Mouse (Mus musculus) embryonic facial prominence, embryonic 14.5 days (tissue): Measurements from ENCODE around the gene Tstd1. TPM values are rescaled to one million over a fixed set of nuclear protein-coding genes. Genes with fewer than 3 reads are reported as not detected.

Experiments used
- ATAC-seq: fragments of 200-750 bp; cut with Nextera tagmentation; 2 replicates; pipeline ENCODE4 v1.8.0; 2017; ENCODE audit warnings: low read depth, moderate number of reproducible peaks, moderate TSS enrichment
- DNase-seq: peaks from one replicate; pipeline ENCODE4 v3.0.0-alpha.2; 2015; ENCODE audit warnings: low spot score
- H3K27ac ChIP-seq: fragments of 300-500 bp; sonication (generic); replicated peaks from 2 replicates; pipeline ENCODE4 v1.5.1; 2014; ENCODE audit warnings: low read depth, mild to moderate bottlenecking, low read length, moderate library complexity
- H3K27me3 ChIP-seq: fragments of 300-500 bp; sonication (generic); replicated peaks from 2 replicates; pipeline ENCODE4 v1.6.1; 2014; ENCODE audit warnings: low read length; ENCODE audit not compliant: control insufficient read depth, insufficient read depth
- H3K36me3 ChIP-seq: fragments of 300-500 bp; sonication (generic); 2 replicates; pipeline ENCODE4 v1.6.1; 2014; ENCODE audit warnings: low read length, mixed read lengths; ENCODE audit not compliant: control insufficient read depth, insufficient read depth
- H3K4me1 ChIP-seq: fragments of 300-500 bp; sonication (generic); 2 replicates; pipeline ENCODE4 v1.6.1; 2014; ENCODE audit warnings: antibody characterized with exemption, low read length; ENCODE audit not compliant: control insufficient read depth, insufficient read depth
- H3K4me2 ChIP-seq: fragments of 300-500 bp; sonication (generic); 2 replicates; pipeline ENCODE4 v1.6.1; 2014; ENCODE audit warnings: low read depth, mild to moderate bottlenecking, low read length, moderate library complexity, mixed read lengths
- H3K4me3 ChIP-seq: fragments of 300-500 bp; sonication (generic); 2 replicates; pipeline ENCODE4 v1.5.1; 2014; ENCODE audit warnings: low read depth, mild to moderate bottlenecking, low read length
- H3K9ac ChIP-seq: fragments of 300-500 bp; sonication (generic); 2 replicates; pipeline ENCODE4 v1.6.1; 2014; ENCODE audit warnings: low read depth, mild to moderate bottlenecking, low read length, moderate library complexity, mixed read lengths
- H3K9me3 ChIP-seq: fragments of 300-500 bp; sonication (generic); 2 replicates; pipeline ENCODE4 v1.6.1; 2016; ENCODE audit warnings: low read length; ENCODE audit not compliant: control insufficient read depth
- WGBS: fragments of 180-500 bp; shearing (Covaris S2); extraction: QIAGEN DNeasy Blood & Tissue Kit; methylation state at CpG from one replicate; pipeline ENCODE4 v1.1.7; 2014; 5-methylcytosine and 5-hydroxymethylcytosine counted together
- polyA plus RNA-seq: library from polyadenylated mRNA; unstranded; fragments of >200 nt; fragmentation: Nextera tagmentation; extraction: Ambion mirVana; gene quantifications from 2 replicates; pipeline ENCODE4 v1.2.1, GENCODE M21; 2014

Tstd1 gene
- polyA plus RNA-seq, 1 experiment from 2014 or later = 2.0 TPM

DNA sequence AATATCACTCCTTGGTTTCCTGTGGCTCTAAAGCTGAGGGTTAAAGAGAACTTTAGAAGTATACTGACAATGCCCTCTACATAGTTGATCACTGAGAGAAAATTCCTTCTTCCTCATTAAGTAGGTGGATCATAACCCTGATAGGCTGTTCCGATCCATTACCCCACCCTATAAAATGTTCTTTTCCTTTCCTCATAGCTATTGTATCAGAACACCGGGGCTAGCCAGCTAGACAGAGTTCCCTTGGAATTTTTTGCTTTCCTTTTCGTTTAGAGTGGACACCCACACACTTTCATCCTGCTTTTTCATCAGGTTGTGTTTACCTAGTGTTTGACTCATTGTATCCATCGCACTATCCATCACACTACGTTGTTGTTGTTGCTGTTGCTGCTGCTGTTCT is 6.0 kb downstream of the Tstd1 start:
- Histone ChIP-seq H3K4me1 (no peaks in the 10 kb centered on the region), H3K9me3 (peaks cover 5% of the 10 kb centered on the region; the same call in 1 of the 2 replicates), H3K36me3 (peaks cover 11% of the 10 kb centered on the region), H3K4me2 (no peak overlapping the region), H3K27me3 (no peaks in the 10 kb centered on the region), H3K4me3 (no peak overlapping the region), H3K27ac (no peak overlapping the region), H3K9ac (no peak overlapping the region)
- ATAC-seq (no peak), DNase-seq (no peak)
- WGBS = 78% methylated on average over 5 of the region's 5 CpGs

DNA sequence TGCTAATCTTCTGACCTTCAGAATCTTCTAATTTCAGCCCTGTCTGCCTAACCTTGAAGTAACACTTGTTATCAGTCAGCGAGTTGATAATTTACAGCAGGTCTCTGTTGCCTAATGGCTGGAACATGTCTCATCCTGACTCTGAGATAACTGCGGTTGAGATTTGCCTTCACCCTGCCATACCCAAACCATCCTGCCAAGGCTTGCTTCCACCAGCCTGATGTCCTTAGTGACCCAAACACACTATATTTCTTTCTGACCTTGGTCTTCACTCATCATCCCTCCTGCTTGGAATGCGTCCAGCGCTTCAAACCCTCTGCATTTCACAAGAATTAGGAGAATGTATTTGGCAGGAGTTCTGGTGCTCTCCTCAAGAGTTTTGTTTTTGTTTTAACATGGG is 6.5 kb downstream of the Tstd1 start:
- no peaks in the 10 kb centered on the region for H3K27me3 ChIP-seq
- H3K36me3 ChIP-seq = peaks cover 6% of the 10 kb centered on the region
- 84% methylated on average over 4 of the region's 4 CpGs for WGBS
- H3K27ac ChIP-seq = no peak overlapping the region
- DNase-seq (no peak), ATAC-seq (no peak)
- H3K9ac ChIP-seq = no peak overlapping the region
- H3K4me1 ChIP-seq = no peaks in the 10 kb centered on the region
- H3K9me3 ChIP-seq = peaks cover 5% of the 10 kb centered on the region; the same call in 1 of the 2 replicates
- no peak overlapping the region for H3K4me3 ChIP-seq
- no peak overlapping the region for H3K4me2 ChIP-seq

DNA sequence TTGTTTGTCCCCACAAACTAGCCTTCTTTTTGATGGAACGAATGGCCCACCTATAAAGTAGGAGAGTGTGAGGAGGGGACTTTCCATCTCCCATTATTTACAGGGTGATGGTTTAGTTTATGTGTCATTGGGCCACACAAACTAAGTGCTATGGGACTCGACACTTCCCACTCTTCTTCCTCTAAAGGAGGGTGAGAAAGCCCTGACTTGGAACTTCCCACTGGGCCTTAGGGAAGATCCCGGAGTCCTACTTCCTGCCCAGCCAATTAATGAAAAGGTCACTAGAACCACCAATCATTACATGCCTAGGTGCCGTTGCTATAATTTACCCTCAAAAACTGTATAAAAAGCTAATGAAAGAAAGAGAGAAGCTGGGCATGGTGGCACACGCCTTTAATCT is 13.5 kb downstream of the Tstd1 start:
- no peak overlapping the region for H3K9ac ChIP-seq
- H3K27ac ChIP-seq = no peak overlapping the region
- H3K4me3 ChIP-seq = no peak overlapping the region
- no peaks in the 10 kb centered on the region for H3K36me3 ChIP-seq
- 81% methylated on average over 5 of the region's 5 CpGs for WGBS
- peaks cover 10% of the 10 kb centered on the region; the same call in 1 of the 2 replicates for H3K27me3 ChIP-seq
- no peaks in the 10 kb centered on the region for H3K4me1 ChIP-seq
- H3K9me3 ChIP-seq = peaks cover 5% of the 10 kb centered on the region; the same call in 1 of the 2 replicates
- H3K4me2 ChIP-seq = no peak overlapping the region
- DNase-seq (no peak), ATAC-seq (no peak)

DNA sequence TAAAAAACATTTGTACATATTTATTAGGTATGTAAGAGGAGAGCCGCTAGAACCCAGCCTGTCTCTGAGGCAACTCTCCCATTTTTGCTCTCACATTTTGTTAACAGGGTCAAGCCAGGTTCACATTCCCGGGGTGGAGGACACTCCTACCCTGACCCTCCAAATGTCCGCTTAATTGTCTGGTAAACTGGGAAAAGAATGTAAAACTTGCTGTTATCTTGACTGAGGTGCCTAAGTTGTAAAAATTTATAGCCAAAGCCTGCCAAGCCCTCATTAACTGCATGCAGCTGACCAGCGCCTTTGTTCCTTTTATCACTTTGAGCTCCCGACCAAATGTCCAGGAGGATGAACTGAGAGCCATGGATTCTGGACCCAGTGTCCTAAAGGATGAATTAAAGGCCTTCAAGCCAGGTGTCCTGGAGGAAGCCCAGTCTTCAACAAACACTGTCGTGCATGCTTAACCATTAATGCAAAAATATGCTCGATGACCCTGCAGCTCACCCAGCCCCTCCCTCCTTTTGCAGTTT is 16.7 kb downstream of the Tstd1 start:
- Histone ChIP-seq H3K9ac (no peak overlapping the region), H3K4me1 (peaks cover 12% of the 10 kb centered on the region; the same call in 1 of the 2 replicates), H3K36me3 (no peaks in the 10 kb centered on the region), H3K4me2 (no peak overlapping the region), H3K4me3 (no peak overlapping the region), H3K27ac (no peak overlapping the region), H3K9me3 (no peaks in the 10 kb centered on the region), H3K27me3 (peaks cover 35% of the 10 kb centered on the region)
- WGBS = 67% methylated on average over 7 of the region's 7 CpGs
- no peak for ATAC-seq
- DNase-seq = no peak

DNA sequence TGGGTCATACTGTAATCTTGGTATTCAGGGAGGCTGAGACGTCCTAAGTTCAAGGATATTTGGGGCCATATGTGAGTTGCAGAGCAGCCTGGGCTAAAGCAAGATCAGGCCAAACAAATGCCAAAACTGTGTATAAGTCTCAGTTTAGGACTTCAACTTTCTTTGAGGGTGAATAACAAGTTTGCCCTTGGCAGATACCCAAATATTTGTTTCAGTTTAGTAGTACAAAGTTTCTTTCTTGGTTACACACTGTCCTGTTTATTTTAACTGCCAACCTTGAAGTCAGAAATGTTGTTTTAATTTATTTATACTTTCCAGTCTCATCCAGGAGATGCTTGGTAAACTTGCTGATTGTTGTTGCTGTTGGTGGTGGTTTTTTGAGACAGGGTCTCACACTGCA is 17.3 kb downstream of the Tstd1 start:
- WGBS = 60% methylated on average over 1 of the region's 1 CpGs
- Histone ChIP-seq H3K4me1 (peaks cover 15% of the 10 kb centered on the region; the same call in 1 of the 2 replicates), H3K27me3 (peaks cover 35% of the 10 kb centered on the region), H3K36me3 (no peaks in the 10 kb centered on the region), H3K9ac (no peak overlapping the region), H3K4me2 (no peak overlapping the region), H3K27ac (no peak overlapping the region), H3K4me3 (no peak overlapping the region), H3K9me3 (no peaks in the 10 kb centered on the region)
- DNase-seq (no peak), ATAC-seq (no peak)

DNA sequence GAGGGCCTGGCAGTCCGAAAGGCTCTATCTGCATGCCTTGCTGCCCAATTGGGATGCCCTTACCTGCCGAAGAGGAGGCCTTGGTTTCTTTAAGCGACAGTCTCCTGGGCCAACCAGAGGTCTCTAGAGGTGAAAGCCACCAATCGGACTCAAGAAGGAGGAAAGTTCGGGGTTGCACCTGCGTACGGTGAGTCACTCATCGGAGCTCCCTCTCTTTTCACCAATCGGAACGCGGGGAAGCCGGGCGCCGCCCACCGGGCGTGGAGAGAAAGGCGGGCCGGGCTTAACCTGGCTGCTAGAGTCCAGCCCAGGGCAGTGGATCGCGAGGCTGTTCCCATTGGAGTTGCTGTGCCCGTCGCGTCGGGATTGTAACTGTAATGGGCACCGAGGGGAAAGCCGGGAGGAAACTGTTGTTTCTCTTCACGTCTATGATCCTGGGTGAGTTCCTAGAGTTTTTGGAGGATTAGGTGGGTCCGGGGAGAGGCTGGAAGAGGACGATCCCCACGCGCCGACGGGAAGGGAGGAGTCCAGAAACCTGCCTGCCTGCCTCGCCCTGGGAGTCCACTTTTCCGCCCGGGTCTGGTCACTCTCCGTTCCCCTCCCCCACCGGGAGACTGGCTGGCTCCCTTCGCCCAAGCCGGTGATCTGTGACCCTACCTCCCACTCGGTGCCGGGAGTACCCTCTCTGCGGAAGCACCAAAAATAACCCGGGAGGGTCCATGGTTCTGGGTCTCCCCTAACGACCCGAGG is 18.8 kb downstream of the Tstd1 start, which contains the start of gene F11r:
Gene F11r, plus strand, starts transcription at position 272 of the 750 bp plus-strand sequence.
- peaks cover 15% of the 10 kb centered on the region; the same call in 1 of the 2 replicates for H3K4me1 ChIP-seq
- H3K36me3 ChIP-seq = no peaks in the 10 kb centered on the region
- peaks cover 35% of the 10 kb centered on the region for H3K27me3 ChIP-seq
- DNase-seq (peak; percentile 92), ATAC-seq (peak; percentile 88)
- H3K9me3 ChIP-seq = no peaks in the 10 kb centered on the region
- H3K27ac ChIP-seq = peak within 1 kb of the TSS; percentile 65
- peak within 1 kb of the TSS; percentile 62 for H3K9ac ChIP-seq
- 2% methylated on average over 40 of the region's 46 CpGs for WGBS
- H3K4me2 ChIP-seq = peak within 1 kb of the TSS; percentile 65
- H3K4me3 ChIP-seq = peak within 1 kb of the TSS; percentile 49

DNA sequence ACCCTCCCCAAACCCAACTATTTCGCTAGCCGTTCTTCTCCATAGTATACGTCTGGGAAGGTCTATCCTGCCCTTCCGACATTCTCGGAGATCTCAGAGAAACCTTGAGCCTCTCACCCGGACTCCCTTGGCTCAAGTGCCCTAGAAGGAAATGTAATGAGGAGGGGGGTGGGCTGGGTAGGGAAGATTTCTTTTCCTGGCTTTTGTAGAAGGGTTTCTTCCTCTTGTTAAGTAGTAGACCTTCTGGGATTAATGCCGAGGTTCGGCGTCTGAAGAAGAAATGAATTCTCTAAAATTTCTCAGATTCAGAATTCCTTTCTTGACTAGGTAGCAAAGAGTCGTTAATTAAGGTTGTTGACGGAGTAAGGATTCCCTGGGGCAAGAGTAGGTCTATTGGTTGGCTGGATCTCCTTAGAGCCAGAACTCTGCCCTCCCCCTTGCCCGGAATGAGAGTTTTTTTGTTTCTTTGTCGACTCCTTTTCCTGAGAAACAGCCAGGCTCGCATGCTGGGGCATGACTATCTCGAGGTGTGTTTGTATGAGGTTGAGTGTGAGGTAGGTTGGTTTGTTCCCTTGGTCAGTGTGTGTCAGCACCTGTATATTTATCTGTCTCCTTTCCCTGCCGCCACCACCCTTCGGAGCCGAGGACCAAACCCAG is 19.5 kb downstream of the Tstd1 start:
- Histone ChIP-seq H3K27me3 (peaks cover 35% of the 10 kb centered on the region), H3K4me3 (peak overlapping the region; percentile 49), H3K27ac (peak overlapping the region; percentile 65), H3K9me3 (no peaks in the 10 kb centered on the region), H3K4me1 (peaks cover 15% of the 10 kb centered on the region; the same call in 1 of the 2 replicates), H3K36me3 (no peaks in the 10 kb centered on the region), H3K9ac (peak overlapping the region; percentile 62), H3K4me2 (peak overlapping the region; percentile 65)
- 4% methylated on average over 18 of the region's 18 CpGs for WGBS
- ATAC-seq (no peak), DNase-seq (peak; percentile 43)

DNA sequence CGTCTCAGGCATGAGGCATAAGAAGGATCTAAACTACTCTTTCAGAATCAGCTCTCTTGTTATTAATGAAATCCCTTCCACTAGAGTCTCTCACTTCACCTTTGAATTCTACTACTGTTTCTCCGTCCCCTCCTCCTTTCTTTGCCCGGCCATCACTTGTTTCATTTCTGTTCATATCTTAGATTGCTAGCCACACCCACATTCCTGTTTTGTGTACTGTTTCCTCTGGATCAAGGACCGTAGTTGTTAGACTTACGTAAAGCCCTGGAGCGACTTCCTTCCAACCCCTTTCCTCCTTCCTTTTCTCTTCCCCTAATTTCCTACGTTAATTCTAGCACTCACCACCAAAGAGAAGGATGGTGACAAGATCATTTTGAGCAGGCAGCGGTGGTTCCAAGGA is 20.4 kb downstream of the Tstd1 start:
- Histone ChIP-seq H3K27ac (no peak overlapping the region), H3K9me3 (0 out of 2 replicates have a peak, but pooled peaks cover 5% of the 10 kb centered on the region), H3K4me1 (peaks cover 15% of the 10 kb centered on the region; the same call in 1 of the 2 replicates), H3K9ac (no peak overlapping the region), H3K4me2 (peak overlapping the region; percentile 65), H3K27me3 (peaks cover 35% of the 10 kb centered on the region), H3K36me3 (no peaks in the 10 kb centered on the region), H3K4me3 (peak overlapping the region; percentile 49)
- ATAC-seq (no peak), DNase-seq (no peak)
- WGBS = 24% methylated on average over 8 of the region's 8 CpGs
